In the genomic region with DNA sequence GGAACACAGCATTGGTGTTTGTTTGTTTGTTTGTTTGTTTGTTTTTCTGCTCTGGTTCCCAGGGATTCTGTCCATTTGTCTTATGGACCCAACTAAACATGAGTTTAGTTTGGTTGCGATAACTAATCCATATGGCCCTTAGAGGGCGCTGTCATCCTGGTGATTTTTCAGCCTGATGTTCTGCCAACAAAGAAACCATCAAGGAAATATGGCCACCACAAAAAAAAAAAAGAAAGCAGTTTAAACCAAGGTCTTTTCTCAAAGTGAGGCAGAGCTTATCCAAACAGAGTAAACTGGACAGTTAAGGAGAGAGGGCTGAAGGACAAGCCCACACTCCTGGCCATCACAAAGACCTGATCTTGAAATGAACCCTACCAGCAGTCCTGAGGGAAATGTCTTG, we compare ENCODE assay signal across 8 mouse cellular contexts.
DNase-seq lines count a peak whose midpoint lies in the region; TF ChIP-seq lines count a peak whose summit lies in the region.

No protein-coding gene starts in this region.

- no peaks in the 10 kb centered on the region for H3K4me1 ChIP-seq in thymus, adult 2 months (replicated peaks; ENCODE audit: control insufficient read depth, insufficient read depth, low read length)
- no peaks in the 10 kb centered on the region for H3K4me1 ChIP-seq in cortical plate, adult 2 months (ENCODE audit: control insufficient read depth, insufficient read depth, low read length)

- no peak overlapping the region for H3K27ac ChIP-seq in gastrocnemius, adult 2 months
- no peak overlapping the region for H3K27ac ChIP-seq in thymus, adult 2 months (ENCODE audit: control insufficient read depth, insufficient read depth, low read length)
- H3K27ac ChIP-seq in cortical plate, adult 2 months (ENCODE audit: insufficient read depth, low read length), result no peak overlapping the region

- WGBS in thymus, adult 2 months, result 13% methylated on average over 2 of the region's 2 CpGs

- intact Hi-C loops in gastrocnemius, adult 2 months (cut with DNase I), result loop anchor here (5.0 kb wide), 1 partner anchor 141 kb away; no protein-coding TSS in a partner anchor
- intact Hi-C loops in gastrocnemius, postnatal 14 days (cut with DNase I; ENCODE audit: low total_unique reads), result loop anchor here (5.0 kb wide), 2 partner anchors 141 to 156 kb away; no protein-coding TSS in a partner anchor

- TF ChIP-seq POLR2A in thymus, adult 2 months (IDR thresholded peaks at IDR 0.05; ENCODE audit: control insufficient read depth, extremely low read depth, insufficient read depth, low read length, poor library complexity), result no peak
- TF ChIP-seq POLR2A in cortical plate, adult 2 months (IDR thresholded peaks at IDR 0.05; ENCODE audit: extremely low read depth, insufficient read depth, low read length), result no peak

- DNase-seq in gastrocnemius, adult 2 months, result peak; percentile 25
- DNase-seq in gastrocnemius, postnatal 14 days, result no peak
- peak; percentile 2 for DNase-seq in thymus, postnatal 0 days (ENCODE audit: low spot score)
- DNase-seq in thymus, adult 2 months, result no peak
- DNase-seq in layer of hippocampus, adult 9-10 months (ENCODE audit: low spot score), result peak; percentile 39
- DNase-seq in retina, adult 2 months (ENCODE audit: low read depth, low spot score), result peak; percentile 16
- DNase-seq in spleen, adult 18-20 months, result no peak

- no peaks in the 10 kb centered on the region for H3K27me3 ChIP-seq in thymus, adult 2 months (ENCODE audit: control insufficient read depth, insufficient read depth, low read length)

- no peak overlapping the region for H3K4me3 ChIP-seq in gastrocnemius, adult 2 months
- H3K4me3 ChIP-seq in thymus, adult 2 months (ENCODE audit: control insufficient read depth, insufficient read depth, low read length), result no peak overlapping the region
- no peak overlapping the region for H3K4me3 ChIP-seq in cortical plate, adult 2 months (ENCODE audit: insufficient read depth, low read length)

- no peaks in the 10 kb centered on the region for H3K36me3 ChIP-seq in thymus, adult 2 months (ENCODE audit: control insufficient read depth, insufficient read depth, low read length)

- peak; percentile 64 for TF ChIP-seq CTCF in gastrocnemius, adult 2 months (IDR thresholded peaks at IDR 0.05)
- no peak for TF ChIP-seq CTCF in thymus, adult 2 months (IDR thresholded peaks at IDR 0.05; ENCODE audit: borderline replicate concordance, control insufficient read depth, extremely low read depth, insufficient read depth, low read length, poor library complexity)
- peak; percentile 63; the same call in 1 of the 2 replicates for TF ChIP-seq CTCF in cortical plate, adult 2 months (IDR thresholded peaks at IDR 0.05; ENCODE audit: extremely low read depth, insufficient read depth, low read length)

Comparison
In these comparisons a context has a peak if more than half of its experiments do, and no peak if none do; other contexts are left out.
1. DNase-seq: peak in gastrocnemius, adult 2 months (single experiment), thymus, postnatal 0 days (single experiment), layer of hippocampus, adult 9-10 months (single experiment) and retina, adult 2 months (single experiment); none in gastrocnemius, postnatal 14 days (single experiment), thymus, adult 2 months (single experiment) and spleen, adult 18-20 months (0 of 2).